Mouse (Mus musculus): ENCODE results near the gene Lsm14a.

Lsm14a gene

GRCm38 (mm10) chr7:34393215-34393614 is at the start of gene Lsm14a:
Lsm14a (minus strand) TSS chr7:34393315.
- DNase-seq, result no peak

DNA sequence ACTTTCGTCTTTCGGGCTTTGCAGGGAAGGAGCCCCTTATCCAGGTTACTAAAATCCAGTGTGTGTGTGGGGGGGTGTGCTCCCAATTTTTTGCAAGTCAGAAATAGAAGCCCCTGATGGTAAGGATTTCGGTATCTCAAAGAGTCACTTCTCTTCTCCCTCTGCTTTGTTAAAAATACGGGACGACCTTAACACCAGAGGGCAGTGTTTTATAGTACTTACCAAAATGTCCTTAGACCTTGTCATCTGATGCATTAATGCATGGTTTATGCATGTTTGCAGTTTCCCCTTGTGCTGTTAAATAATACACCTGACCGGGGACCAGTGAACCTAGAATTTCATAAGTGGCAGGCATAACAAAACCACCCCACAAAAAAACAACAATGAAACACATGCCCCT is 45.8 kb upstream of the Lsm14a start:
- DNase-seq, result peak in 1 of 2 experiments; percentile 3

DNA sequence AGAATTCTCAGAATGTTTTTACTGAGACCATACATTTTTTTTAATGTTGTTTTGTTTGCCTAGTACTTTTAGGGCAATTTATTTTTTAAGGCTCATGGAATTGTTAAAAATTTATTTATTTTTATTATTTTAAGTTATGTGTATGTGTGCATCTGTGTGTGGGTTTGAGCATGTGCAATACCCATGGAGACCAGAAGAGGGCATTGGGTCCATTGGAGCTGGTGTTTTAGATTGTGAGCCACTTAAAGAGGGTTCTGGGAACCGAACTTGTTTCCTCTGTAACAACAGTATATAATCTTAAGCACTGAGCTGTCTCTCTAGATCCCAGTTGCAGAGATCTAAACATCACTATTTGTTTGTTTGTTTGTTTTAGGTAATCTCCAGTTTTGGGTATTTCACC is 40.5 kb upstream of the Lsm14a start:
- no peak for DNase-seq

DNA sequence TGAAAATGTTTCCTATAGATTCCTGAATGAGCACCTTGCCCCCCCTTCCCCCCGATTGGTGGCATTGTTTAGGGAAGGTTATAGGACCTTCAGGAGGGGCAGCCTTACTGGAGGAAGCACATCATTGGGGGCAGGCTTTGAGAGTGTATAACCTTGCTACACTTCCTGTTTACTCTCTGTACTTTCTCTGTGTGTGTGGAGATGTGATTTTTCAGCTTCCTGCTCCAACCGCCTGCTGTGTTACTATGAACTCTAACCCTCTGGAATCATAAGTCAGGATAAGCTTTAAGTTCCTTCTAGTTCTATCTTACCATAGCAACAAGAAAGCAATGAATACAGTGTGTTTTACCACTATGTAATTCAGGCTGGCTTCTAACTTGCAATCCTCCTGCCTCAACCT is 28.1 kb upstream of the Lsm14a start:
- no peak for DNase-seq

DNA sequence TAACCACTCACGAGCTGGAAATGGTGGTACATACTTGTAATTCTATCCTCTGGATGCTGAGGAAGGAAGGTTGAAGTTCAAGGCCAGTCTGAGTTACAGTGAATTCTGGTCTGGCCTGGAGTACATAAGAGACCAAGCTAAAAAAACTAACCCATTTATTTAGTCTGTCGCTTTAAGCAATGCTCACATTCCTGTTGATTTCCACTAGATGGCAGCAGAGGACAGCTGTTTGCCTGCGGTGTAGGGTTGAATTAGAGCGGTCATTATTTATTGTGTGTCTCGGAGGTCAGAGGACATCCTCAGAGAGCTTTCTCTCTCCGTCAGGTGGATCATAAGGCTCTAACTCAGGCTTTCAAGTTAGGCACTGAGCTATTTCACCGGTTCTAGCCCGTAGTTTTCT is 14.4 kb upstream of the Lsm14a start:
- peak; percentile 55 to 60 for DNase-seq

- no peak for DNase-seq
Measured at GRCm38 (mm10) chr7:34403876-34404275, 10.8 kb upstream of the Lsm14a start.

DNA sequence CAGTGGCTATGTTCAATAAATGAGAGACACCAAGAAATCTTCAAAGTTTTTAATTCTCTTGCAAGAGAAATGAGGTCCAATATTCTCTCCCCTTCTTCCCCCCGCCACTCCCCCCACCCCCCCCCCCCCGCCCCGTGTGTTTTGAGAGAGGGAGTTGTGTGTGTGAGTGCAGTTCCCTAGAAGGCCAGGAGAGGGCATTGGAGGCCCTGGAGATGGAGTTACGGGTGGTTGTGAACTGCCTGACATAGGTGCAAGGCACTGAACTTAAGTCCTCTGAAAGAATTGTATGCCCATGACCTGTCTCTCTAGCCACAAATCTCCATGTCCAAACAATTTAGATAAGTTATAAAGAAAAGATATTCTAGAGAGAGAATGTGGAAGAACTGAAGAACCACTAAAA is 7.0 kb upstream of the Lsm14a start:
- DNase-seq, result no peak

DNA sequence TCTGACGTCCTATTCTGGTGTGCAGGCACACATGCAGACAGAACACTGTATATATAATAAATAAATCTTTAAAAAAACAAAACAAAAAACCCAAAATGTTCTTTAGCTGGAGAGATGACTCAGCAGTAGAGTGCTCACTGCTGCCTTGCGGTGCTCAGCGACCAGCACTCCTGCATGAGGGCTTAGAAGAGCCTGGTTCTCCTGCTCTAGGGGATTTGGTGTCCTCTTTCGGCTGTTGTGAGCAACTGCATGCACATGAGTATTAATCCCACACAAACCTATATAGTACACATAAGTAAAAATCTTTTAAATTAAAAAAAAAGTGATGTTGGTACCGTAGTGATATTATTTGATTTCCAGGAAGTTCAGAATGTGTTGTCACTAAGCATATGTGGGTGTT is 5.7 kb upstream of the Lsm14a start:
- DNase-seq, result no peak

DNA sequence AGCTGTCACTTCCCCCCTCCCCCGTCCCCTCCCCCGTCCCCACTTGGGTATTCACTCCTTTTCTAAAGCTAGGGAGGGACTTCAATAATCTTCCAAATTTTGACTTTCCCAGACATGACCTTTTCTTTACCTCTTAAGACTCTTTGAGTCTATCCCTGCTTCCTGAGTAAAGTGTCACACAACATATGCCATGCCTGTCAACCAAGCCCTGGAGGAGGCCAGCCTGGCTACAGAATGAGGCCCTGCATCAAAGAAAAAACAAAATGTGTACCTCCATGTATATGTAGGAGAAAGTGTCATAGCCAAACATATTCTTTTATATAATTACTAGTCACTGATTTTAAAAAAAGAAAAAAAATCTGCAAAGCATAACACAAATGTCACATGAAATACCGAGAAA is 3.7 kb upstream of the Lsm14a start:
- no peak for DNase-seq

GRCm38 (mm10) chr7:34395761-34396160 is 2.6 kb upstream of the Lsm14a start:
- no peak for DNase-seq

DNA sequence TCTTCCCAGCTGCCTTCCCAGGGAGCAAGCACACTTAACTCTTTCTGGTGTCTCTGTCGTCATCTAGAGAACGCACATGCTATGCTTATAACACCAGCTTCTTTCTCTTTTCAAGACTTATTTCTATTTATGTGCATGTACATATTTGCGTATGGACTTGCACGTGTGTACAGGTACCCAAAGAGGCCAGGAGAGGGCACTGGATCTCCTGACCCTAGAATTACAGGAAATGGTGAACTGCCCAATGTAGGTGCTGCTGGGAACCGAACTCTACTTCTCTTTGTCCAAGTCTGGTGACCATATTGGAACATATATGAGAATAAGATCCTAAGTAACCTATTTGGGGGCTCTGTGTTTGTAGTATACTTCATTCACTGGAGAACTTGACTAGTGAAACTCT is 1.5 kb upstream of the Lsm14a start:
- DNase-seq, result no peak

GRCm38 (mm10) chr7:34394091-34394490 is 976 bp upstream of the Lsm14a start:
- DNase-seq, result no peak

GRCm38 (mm10) chr7:34392335-34392734 is 780 bp downstream of the Lsm14a start:
- DNase-seq, result no peak

DNA sequence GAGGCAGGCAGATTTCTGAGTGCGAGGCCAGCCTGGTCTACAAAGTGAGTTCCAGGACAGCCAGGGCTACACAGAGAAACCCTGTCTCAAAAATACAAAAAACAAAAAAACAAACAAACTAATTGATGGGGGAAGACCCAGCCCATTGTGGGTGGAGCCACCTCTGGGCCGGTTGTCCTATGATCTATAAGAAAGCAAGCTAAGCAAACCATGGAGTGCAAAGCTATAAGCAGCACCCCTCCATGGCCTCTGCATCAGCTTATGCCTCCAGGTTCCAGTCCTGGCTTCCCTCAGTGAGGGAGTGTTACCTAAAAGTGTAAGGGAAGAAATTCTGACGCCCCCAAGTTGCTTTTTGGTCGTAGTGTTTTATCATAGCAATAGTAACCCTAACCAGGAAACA is 1.4 kb downstream of the Lsm14a start:
- DNase-seq, result no peak

DNA sequence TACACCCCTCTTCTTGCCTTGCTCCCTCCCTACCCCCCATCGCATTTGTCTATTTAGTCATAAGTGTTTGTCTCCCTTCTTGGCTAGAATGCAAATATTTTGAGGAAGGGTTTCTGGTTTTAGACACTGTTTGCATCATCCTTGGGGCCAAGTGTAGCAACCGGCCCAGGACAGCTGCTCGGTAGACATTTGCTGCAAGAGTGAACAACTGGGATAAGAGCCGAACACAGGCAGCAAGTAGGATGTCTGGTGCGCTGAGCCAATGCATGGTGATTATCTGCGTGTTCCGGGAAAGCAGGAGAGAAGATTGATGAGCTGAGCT is 2.3 kb downstream of the Lsm14a start:
- peak in 1 of 2 experiments; percentile 11 for DNase-seq

GRCm38 (mm10) chr7:34390111-34390833 is 2.8 kb downstream of the Lsm14a start:
- DNase-seq, result no peak

- DNase-seq, result peak; percentile 94 to 96
Measured at GRCm38 (mm10) chr7:34389277-34390085, 3.6 kb downstream of the Lsm14a start.

GRCm38 (mm10) chr7:34388445-34389276 is 4.5 kb downstream of the Lsm14a start:
- peak; percentile 67 to 71 for DNase-seq

DNA sequence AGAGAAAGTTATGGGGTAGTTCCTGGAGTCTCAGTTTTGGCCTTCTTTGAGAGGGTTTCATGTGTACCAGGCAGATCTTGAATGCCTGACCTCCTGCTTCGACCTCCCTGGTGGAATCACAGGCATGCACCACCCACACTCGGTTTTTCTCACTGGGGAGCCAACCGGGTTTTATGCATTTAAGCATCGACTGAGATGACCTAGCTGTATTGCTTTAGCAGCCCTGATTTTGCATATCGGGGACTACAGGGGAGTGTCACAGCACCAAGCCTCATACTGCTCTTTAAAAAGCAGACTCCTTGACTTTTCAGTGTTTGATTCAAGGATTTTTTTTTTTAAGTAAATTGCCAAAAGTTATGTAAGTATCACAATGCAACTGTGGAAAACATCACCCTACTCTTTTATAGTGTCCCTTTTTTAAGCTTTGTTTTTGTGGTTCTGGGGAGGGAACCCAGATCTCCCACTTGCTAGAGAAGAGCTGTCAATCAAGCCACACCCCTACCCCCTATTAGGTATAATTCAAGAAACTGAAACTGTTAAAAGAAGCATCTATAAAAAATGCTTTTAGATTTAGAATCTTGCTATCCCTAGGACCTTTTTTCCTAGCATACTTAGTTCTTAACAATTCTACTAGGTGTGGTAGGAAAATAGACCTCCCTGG is 5.2 kb downstream of the Lsm14a start:
- no peak for DNase-seq

DNA sequence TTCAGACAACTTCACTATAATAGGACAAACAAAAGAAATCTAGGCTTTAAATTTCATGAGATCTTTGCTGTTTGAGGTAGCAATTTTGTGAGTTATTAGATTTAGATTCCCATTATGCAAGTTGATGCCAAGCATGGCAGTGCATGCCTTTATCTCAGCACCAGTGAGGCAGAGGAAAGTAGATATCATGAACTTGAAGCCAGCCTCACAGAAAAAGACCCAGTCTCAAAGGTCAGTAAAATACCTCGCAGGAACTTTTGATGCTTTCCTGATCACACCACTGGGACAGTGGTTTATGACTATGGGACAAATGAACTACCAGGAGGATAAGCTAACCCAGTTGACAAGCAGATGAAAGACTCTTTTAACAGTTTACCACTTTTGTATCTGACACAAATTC is 10.3 kb downstream of the Lsm14a start:
- DNase-seq, result no peak

GRCm38 (mm10) chr7:34381733-34382132 is 11.4 kb downstream of the Lsm14a start:
- DNase-seq, result no peak

DNA sequence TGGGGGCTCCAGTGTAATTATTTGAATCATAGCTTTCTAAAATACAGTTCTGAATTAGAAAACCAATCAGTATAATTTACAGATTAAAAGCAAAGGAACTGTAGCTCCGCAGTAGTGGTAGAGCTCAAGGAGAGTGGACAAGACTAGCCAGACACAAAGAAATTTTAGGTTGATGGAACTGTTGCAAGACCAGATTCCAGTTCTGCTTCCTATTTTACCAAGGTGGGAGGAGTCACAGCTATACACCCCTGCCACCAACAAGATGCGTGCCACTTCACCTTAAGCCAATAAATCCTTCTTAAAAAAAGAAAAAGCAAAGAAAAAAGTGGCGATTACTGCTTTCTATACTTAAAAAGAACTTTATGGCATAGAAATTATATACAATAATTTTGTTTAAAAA is 12.8 kb downstream of the Lsm14a start:
- no peak for DNase-seq

- DNase-seq, result no peak
Measured at GRCm38 (mm10) chr7:34373906-34374305, 19.2 kb downstream of the Lsm14a start.
